Mouse (Mus musculus) brain, embryonic 14.5 days (tissue): Measurements from ENCODE around the gene Ap2a1.

Experiments
- CTCF ChIP-seq: fragments of 200-500 bp; IDR thresholded peaks from 2 replicates; pipeline ENCODE4 v1.5.1; 2012; ENCODE audit warnings: inconsistent platforms, mild to moderate bottlenecking, moderate library complexity, borderline replicate concordance; ENCODE audit not compliant: insufficient read depth, insufficient read length; ENCODE audit errors: extremely low read depth
- POLR2A ChIP-seq: fragments of 200-500 bp; IDR thresholded peaks from 2 replicates; pipeline ENCODE4 v1.6.1; 2012; ENCODE audit warnings: mild to moderate bottlenecking, inconsistent platforms, borderline replicate concordance; ENCODE audit not compliant: poor library complexity, insufficient read depth, insufficient read length, severe bottlenecking; ENCODE audit errors: extremely low read depth

- TF ChIP-seq CTCF (no peak), POLR2A (no peak)
Measured at GRCm38 (mm10) chr7:44890180-44890579, 39.1 kb downstream of the Ap2a1 start.
